Mouse (Mus musculus) testis, adult 10 weeks (tissue): ENCODE results near the gene Olfr362. TPM values are rescaled to one million over a fixed set of nuclear protein-coding genes. Genes with fewer than 3 reads are reported as not detected.

Experiments used
- polyA plus RNA-seq: library from polyadenylated mRNA; stranded (reverse); fragments of 350-450 nt; fragmentation: Illumina TruSeq; extraction: RNeasy Lipid Tissue Mini Kit (QIAGEN cat#74804); gene quantifications from one replicate; pipeline ENCODE4 v1.2.3, GENCODE M21; 2014; ENCODE audit warnings: low read depth, low replicate concordance

Olfr362 gene
- 1.0 TPM for polyA plus RNA-seq

DNA sequence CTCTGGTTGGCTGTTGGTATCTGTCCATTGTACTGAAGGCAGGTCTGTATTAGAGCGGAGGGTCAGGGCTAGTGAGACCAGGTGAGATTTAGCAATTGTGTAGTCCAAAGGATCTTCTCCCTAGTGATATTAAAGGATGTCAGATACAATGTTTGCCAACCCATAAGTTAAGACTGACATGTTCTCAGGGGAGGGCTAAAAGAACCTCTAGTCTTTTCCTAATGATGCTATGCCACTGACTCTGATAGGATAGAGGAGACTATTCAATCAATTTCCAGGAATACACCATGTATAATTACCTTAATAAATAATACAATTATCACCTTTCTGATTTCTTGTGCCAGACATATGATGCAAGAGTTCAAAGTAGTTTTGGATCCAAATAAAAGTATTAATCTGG is at the start of gene Olfr362:
Gene Olfr362, minus strand, starts transcription at position 101 of the 400 bp plus-strand sequence.

DNA sequence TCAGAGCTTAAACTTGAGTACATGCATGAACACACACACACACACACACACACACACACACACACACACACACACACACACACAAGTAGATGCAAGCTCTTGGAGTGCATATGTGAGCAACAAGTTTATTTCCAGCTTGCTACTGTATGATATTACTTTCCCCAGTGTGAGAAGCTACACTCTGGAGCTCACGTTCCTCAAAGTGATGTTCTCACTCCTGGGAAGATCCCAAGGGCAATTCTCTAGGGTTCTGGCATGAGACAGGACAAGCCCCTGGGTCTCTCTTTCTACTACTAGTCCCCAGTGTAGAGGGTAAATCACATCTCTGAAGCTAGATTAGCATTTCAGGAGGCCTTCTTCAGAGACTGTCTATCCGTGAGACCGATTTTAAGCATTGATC is 21.3 kb upstream of the Olfr362 start, which contains the start of gene Olfr364-ps1:
Gene Olfr364-ps1, plus strand, starts transcription at position 301 of the 400 bp plus-strand sequence.

DNA sequence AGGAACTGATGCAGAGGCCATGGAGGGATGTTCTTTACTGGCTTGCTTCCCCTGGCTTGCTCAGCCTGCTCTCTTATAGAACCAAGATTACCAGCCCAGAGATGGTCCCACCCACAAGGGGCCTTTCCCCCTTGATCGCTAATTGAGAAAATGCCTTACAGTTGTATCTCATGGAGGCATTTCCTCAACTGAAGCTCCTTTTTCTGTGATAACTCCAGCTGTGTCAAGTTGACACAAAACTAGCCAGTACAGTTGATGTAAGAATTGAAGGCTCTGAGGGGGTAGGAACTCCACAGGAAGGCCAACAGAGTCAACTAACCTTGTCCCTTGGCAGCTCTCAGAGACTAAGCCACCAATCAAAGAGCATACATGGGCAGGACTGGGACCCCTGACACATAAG is 28.5 kb downstream of the Olfr362 start, which contains the start of gene Olfr361:
Gene Olfr361, minus strand, starts transcription at position 101 of the 400 bp plus-strand sequence.

DNA sequence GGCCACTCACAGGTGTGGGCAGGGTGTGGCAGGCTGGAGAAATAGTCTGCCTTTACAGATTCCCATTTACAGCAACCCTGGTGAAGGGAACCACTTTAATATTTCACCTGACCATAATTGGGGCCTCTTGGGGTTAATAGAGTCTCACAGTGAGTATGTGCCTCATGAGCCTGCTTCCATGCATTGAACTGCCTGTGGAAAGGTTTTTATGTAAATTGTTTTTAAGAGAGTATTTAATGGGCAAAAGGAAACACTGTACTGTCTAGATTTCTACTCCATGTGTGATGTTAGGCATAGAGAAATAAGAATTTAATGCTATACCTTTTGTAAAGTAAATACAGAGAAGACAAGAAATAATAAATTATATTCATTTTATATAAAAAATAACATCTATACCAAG is 52.3 kb downstream of the Olfr362 start, which contains the start of gene Olfr360:
Gene Olfr360, plus strand, starts transcription at position 301 of the 400 bp plus-strand sequence.

Other genes starting within 250 kb of the Olfr362 start
- not detected for gene Olfr352, start 249.4 kb downstream of the Olfr362 start, polyA plus RNA-seq
- gene Olfr353, start 225.0 kb downstream of the Olfr362 start, polyA plus RNA-seq: not detected
- gene Olfr354, start 212.2 kb downstream of the Olfr362 start, polyA plus RNA-seq: not detected
- gene Olfr355, start 189.0 kb downstream of the Olfr362 start, polyA plus RNA-seq: not detected
- gene Olfr356, start 180.8 kb downstream of the Olfr362 start, polyA plus RNA-seq: not detected
- 0.53 TPM for gene Olfr357, start 124.1 kb downstream of the Olfr362 start, polyA plus RNA-seq
- gene Olfr358, start 108.6 kb downstream of the Olfr362 start, polyA plus RNA-seq: not detected
- not detected for gene Olfr360, start 52.2 kb downstream of the Olfr362 start, polyA plus RNA-seq
- gene Olfr361, start 28.6 kb downstream of the Olfr362 start, polyA plus RNA-seq: 1.9 TPM
- not detected for gene Olfr364-ps1, start 21.4 kb upstream of the Olfr362 start, polyA plus RNA-seq
- 0.10 TPM for gene Olfr365, start 70.3 kb upstream of the Olfr362 start, polyA plus RNA-seq
- not detected for gene Olfr366, start 93.7 kb upstream of the Olfr362 start, polyA plus RNA-seq
- gene Olfr368, start 208.6 kb upstream of the Olfr362 start, polyA plus RNA-seq: not detected
- gene Pdcl, start 241.4 kb upstream of the Olfr362 start, polyA plus RNA-seq: 14.0 TPM